Mouse (Mus musculus) cerebellum, adult 9-11 months (tissue): ENCODE results near the gene Defb11.
"Not testable (repeated sequence)": the region's sequence is repeated elsewhere in the genome, so short reads cannot be mapped to it uniquely, and the experiment has no call there.

Experiments
- DNase-seq: peaks from one replicate; pipeline ENCODE4 v3.0.0; 2022

Defb11 gene

DNA sequence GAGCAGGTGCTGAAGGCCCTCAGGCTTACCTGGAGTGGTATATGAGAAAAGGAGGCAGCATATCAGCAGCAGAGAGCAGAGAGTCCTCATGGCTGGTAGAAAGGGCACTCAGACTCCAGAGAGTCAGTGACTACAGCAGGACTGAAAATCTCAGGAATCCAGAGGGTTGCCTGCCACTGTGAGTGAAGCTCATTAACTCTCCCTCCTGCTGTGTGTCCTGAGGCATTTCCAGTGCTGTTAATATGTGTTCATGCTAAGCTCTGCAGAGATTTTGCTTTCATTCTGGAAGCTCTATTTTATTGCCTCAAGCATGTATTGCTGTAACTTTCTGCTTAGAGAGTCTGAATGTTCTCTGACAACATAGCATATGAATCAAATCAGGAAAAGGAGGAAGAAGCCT lies at the start of gene Defb11:
Gene Defb11 (minus strand): TSS at position 123 of the 400 bp plus-strand sequence.
- not testable (repeated sequence) for DNase-seq

DNA sequence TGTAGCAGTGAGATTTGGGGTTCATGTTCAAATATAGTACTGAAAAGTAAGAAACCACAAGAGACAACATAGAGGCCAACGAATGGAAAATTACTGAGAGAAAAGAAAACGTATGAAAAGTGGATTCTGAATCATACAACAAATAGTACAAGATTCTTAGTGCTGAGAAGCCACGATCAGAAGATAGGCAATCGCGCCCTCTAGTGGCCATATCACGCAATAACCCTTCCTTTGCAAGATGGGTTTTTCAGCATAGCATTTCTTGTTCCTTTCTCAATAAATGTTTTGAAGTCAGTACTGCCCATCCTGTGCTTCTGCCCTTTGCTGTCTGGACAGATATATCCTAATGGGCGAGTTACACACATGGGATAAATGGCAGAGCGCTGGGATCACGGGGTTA lies 49.1 kb upstream of the Defb11 start:
- DNase-seq, result no peak

DNA sequence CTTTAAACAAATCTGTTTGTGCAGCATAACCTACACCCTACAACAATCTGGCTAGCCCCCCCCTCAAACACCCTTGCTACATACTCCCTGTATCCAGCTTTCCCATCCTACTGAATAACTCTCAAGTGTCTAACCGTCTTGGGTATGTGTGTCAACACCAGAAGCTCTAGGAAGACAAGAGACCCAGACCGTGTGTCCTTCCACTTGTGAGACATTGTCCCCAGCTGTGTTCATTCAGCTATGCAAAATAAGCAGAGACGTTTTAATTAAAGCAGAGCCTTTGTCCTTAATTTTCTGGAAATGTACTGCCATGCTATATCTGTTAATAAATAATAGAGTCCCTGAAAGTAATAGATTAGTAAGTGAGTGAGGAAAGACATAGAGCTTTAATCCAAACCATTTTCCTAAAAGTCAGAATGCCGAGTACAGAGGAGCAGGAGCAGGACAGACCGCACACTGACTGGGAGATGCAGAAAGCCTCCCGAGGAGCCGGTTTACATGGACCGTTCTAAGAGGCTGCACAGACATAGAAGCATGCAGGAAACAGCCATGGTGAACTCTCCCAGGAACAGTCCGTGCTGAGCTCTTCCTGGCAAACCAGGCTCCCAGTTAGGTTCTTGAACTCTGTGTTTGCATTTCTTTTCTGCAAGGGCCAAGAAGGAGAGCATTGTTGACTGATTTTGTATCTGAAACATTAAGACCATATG lies 41.3 kb upstream of the Defb11 start:
- no peak for DNase-seq

DNA sequence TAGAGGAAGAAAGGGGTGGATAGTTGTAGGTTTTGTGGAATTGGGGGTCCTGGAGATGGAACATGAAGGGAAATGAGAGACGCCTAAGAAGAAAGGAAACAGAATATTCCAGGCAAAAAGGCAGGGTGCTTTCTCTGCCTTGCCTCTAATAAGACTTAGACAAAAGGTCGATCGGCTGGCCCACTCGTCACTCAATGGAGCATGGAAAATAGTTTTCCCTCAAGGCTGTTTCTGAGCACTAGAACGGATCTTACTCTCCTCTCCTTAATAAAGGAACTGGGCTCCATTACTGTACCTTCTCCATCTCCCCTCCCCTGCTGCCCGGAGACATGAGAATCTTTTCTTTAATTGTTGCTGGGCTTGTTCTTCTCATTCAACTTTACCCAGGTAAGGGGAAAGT lies 40.2 kb upstream of the Defb11 start, which contains the start of gene Defb13:
Gene Defb13 (plus strand): TSS at position 301 of the 400 bp plus-strand sequence.
- no peak for DNase-seq

DNA sequence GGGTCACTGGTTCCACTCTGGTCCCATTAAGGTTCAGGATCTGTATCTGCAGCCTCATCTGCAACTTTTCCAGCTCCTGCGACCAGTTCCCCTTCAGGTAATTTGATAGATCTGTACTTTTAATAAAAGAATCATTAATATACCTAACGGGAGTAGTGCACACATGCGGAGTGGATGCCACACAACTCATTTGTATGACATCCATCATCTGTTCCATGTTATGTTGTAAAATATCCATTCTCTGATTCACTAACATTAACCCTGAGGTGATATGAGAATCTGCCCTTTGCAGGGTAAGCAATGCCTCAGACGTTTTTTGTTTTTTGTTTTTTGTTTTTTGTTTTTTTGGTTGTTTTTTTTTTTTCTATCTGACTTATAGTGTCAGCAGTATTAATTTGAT lies 31.8 kb upstream of the Defb11 start, which contains the start of gene Defb35:
Gene Defb35 (plus strand): TSS at position 301 of the 400 bp plus-strand sequence.
- not testable (repeated sequence) for DNase-seq

DNA sequence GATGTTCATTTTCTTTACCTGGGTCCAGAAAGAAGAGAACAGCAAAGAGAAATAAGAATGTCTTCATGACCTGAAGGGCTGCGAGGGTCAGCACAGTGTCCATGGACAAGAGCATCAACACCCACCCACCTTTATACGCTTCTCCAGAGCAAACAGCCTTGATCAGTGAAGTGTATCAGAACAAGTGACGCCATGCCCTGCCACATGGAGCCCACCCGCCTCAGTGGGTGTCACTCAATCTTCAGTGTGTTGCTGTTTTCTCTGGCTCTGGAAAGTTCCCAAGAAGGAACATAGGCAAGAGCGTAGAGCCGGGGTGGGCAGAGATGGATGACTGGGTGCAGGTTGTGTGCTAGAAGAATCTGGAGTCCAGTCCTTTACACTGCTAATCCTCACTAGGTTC lies 26.4 kb upstream of the Defb11 start, which contains the start of gene Defb15:
Gene Defb15 (minus strand): TSS at position 101 of the 400 bp plus-strand sequence.
- no peak for DNase-seq

DNA sequence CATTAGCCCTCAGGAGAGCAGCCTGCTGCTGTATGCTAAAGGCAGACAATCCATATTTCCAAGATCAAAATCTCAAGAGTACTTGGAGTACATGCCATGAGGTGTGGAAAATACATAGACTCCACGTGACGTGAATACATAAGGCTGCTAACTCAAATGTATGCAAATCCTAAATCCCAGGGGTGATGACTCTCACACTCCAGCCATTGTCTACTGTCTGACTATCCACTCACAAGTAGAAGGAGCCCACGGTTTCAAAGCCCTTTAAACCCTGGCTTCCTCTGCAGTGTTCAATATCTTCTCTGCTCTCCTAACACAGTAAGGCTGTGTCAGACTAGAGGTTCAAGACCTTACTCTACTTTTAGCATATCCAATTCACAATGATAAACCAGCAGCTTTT lies 24.5 kb upstream of the Defb11 start:
- DNase-seq, result not testable (repeated sequence)

DNA sequence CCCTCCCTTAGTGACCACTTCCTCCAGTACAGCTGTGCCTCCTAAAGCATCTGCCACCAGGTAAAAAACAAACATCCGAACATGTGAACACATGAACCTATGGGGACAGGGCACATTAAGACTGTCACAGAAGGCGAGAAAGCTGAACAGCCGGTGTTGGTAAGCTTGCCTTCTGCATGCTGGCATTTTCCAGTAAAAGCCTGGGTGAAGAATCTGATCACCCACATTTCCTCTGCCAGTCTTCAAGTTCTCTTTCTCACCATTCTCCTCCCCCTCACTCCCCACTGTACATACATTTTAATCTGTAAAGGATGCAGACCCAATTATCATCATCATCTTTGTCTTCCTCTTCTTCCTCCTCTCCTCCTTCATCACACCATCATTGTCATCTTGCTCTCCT lies 9.4 kb upstream of the Defb11 start:
- DNase-seq, result no peak

DNA sequence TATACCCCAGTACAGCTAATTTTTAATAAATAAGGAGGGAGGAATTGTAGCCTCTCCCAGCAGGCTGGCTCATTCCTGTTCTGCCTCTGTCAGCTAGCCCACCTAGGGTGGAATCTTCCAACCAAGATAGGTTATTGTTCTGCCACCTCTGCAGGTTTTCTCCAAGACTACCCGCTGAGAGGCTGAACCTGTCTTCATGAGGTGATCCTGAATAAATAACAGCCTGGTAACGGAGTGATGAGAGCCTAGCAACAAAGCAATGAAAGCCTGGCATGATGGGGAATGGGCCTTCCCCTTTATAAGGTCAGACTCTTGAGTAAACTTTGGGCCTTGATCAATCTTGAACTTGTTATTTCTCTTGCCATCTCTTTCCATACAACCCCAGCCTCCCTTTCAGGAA lies 6.3 kb upstream of the Defb11 start:
- no peak for DNase-seq

DNA sequence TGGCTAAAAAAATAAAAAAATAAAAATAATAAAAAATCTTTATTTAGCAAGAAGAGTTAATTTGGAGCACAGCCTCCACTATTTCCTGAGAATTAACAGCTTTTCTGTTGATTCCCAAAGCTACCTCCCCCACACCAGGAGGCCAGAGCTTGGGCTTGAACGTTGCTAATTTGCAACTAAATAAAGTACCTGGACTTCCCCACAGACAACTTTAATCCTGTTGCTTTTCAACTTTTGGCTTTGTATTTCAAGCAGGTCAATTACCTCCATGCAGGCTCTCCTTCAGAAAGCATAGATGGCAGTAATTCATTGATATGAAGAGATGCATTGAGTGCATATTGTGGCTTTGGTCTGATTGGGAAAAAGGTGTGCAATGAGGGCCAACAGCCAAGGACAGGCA lies 5.7 kb upstream of the Defb11 start:
- no peak for DNase-seq

DNA sequence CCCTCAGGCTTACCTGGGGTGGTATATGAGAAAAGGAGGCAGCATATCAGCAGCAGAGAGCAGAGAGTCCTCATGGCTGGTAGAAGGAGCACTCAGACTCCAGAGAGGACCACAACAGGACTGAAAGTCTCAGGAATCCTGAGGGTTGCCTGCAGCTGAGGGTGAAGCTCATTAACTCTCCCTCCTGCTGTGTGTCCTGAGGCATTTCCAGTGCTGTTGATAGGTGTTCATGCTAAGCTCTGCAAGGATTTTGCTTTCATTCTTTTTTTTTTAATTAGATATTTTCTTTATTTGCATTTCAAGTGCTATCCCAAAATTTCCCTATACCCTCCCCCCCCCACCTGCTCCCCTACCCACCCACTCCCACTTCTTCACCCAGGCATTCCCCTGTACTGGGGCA lies 20.9 kb downstream of the Defb11 start, which contains the start of gene Defb9:
Gene Defb9 (minus strand): TSS at position 101 of the 400 bp plus-strand sequence.
- DNase-seq, result not testable (repeated sequence)

DNA sequence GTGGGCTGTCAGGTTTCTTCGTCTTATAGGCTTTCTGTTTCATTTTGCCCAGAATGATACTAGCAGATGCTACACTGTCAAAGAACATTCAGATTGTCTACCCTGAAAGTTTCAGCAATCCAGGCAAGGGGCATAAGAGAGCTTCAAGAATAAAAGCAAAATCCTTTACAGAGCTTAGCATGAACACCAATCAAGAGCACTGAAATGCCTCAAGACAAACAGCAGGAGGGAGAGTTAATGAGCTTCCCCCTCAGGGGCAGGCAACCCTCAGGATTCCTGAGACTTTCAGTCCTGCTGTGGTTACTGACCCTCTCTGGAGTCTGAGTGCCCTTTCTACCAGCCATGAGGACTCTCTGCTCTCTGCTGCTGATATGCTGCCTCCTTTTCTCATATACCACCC lies 47.6 kb downstream of the Defb11 start, which contains the start of gene Defb10:
Gene Defb10 (plus strand): TSS at position 316 of the 400 bp plus-strand sequence.
- not testable (repeated sequence) for DNase-seq
